Mouse (Mus musculus) neural tube, embryonic 13.5 days (tissue): ENCODE measurements around the gene Apc2. TPM values are rescaled to one million over a fixed set of nuclear protein-coding genes. Genes with fewer than 3 reads are reported as not detected.
A peak's percentile ranks its signal among the peaks of the same experiment; 100 is the strongest.

Source experiments
- ATAC-seq: fragments of 200-750 bp; cut with Nextera tagmentation; 2 replicates; pipeline ENCODE4 v1.8.0; 2017; ENCODE audit warnings: low read depth, mild to moderate bottlenecking, moderate TSS enrichment, moderate library complexity
- H3K27ac ChIP-seq: fragments of 300-500 bp; sonication (generic); replicated peaks from 2 replicates; pipeline ENCODE4 v1.5.1; 2015; ENCODE audit warnings: moderate library complexity, mild to moderate bottlenecking, inconsistent platforms
- H3K27me3 ChIP-seq: fragments of 300-500 bp; sonication (generic); 2 replicates; pipeline ENCODE4 v1.6.1; 2015; ENCODE audit warnings: mild to moderate bottlenecking, inconsistent platforms
- H3K36me3 ChIP-seq: fragments of 300-500 bp; sonication (generic); 2 replicates; pipeline ENCODE4 v1.6.1; 2015; ENCODE audit warnings: mild to moderate bottlenecking, inconsistent platforms
- H3K4me1 ChIP-seq: fragments of 300-500 bp; sonication (generic); replicated peaks from 2 replicates; pipeline ENCODE4 v1.6.1; 2015; ENCODE audit warnings: inconsistent platforms
- H3K4me2 ChIP-seq: fragments of 300-500 bp; sonication (generic); 2 replicates; pipeline ENCODE4 v1.6.1; 2015; ENCODE audit warnings: inconsistent platforms, mild to moderate bottlenecking, moderate library complexity
- H3K4me3 ChIP-seq: fragments of 300-500 bp; sonication (generic); 2 replicates; pipeline ENCODE4 v1.5.1; 2015; ENCODE audit warnings: mild to moderate bottlenecking, inconsistent platforms
- H3K9ac ChIP-seq: fragments of 300-500 bp; sonication (generic); 2 replicates; pipeline ENCODE4 v1.6.1; 2015; ENCODE audit warnings: moderate library complexity, mild to moderate bottlenecking, inconsistent platforms
- H3K9me3 ChIP-seq: fragments of 300-500 bp; sonication (generic); 2 replicates; pipeline ENCODE4 v1.6.1; 2016; ENCODE audit warnings: inconsistent platforms
- WGBS: fragments of 180-500 bp; shearing (Covaris S2); methylation state at CpG from one replicate; pipeline ENCODE4 v1.1.7; 2015; 5-methylcytosine and 5-hydroxymethylcytosine counted together
- polyA plus RNA-seq: library from polyadenylated mRNA; unstranded; fragments of >200 nt; fragmentation: Nextera tagmentation; extraction: Ambion mirVana; gene quantifications from 2 replicates; pipeline ENCODE4 v1.2.1, GENCODE M21; 2015

Apc2 gene
- polyA plus RNA-seq, 1 experiment from 2014 or later, result 156 TPM

- Histone ChIP-seq H3K4me3 (no peak overlapping the region), H3K27me3 (no peaks in the 10 kb centered on the region), H3K36me3 (peaks cover 65% of the 10 kb centered on the region), H3K9me3 (no peaks in the 10 kb centered on the region), H3K4me2 (no peak overlapping the region), H3K4me1 (peaks cover 36% of the 10 kb centered on the region), H3K9ac (peak overlapping the region; percentile 3; the same call in 1 of the 2 replicates), H3K27ac (no peak overlapping the region)
- no peak for ATAC-seq
- WGBS, result 92% methylated on average over 5 of the region's 5 CpGs
Observed at GRCm38 (mm10) chr10:80255881-80256535, 39.8 kb upstream of the Apc2 start.

GRCm38 (mm10) chr10:80257936-80258335 is 37.8 kb upstream of the Apc2 start:
- H3K9me3 ChIP-seq, result no peaks in the 10 kb centered on the region
- H3K4me2 ChIP-seq, result no peak overlapping the region
- no peak overlapping the region for H3K4me3 ChIP-seq
- H3K27me3 ChIP-seq, result no peaks in the 10 kb centered on the region
- WGBS, result 89% methylated on average over 2 of the region's 2 CpGs
- peaks cover 46% of the 10 kb centered on the region for H3K4me1 ChIP-seq
- H3K9ac ChIP-seq, result no peak overlapping the region
- no peak for ATAC-seq
- H3K36me3 ChIP-seq, result peaks cover 62% of the 10 kb centered on the region
- H3K27ac ChIP-seq, result no peak overlapping the region

GRCm38 (mm10) chr10:80258752-80259462 is 36.9 kb upstream of the Apc2 start:
- H3K4me3 ChIP-seq, result no peak overlapping the region
- no peak for ATAC-seq
- peaks cover 52% of the 10 kb centered on the region for H3K36me3 ChIP-seq
- peak overlapping the region; percentile 71; the same call in 1 of the 2 replicates for H3K9ac ChIP-seq
- H3K9me3 ChIP-seq, result no peaks in the 10 kb centered on the region
- H3K27me3 ChIP-seq, result no peaks in the 10 kb centered on the region
- peak overlapping the region; percentile 82 for H3K4me2 ChIP-seq
- peaks cover 46% of the 10 kb centered on the region for H3K4me1 ChIP-seq
- 94% methylated on average over 14 of the region's 14 CpGs for WGBS
- no peak overlapping the region for H3K27ac ChIP-seq

- no peak for ATAC-seq
- peak overlapping the region; percentile 71 for H3K9ac ChIP-seq
- 75% methylated on average over 6 of the region's 6 CpGs for WGBS
- peaks cover 47% of the 10 kb centered on the region for H3K36me3 ChIP-seq
- H3K4me3 ChIP-seq, result peak overlapping the region; percentile 48
- H3K9me3 ChIP-seq, result no peaks in the 10 kb centered on the region
- H3K27me3 ChIP-seq, result no peaks in the 10 kb centered on the region
- peaks cover 50% of the 10 kb centered on the region for H3K4me1 ChIP-seq
- H3K4me2 ChIP-seq, result peak overlapping the region; percentile 82
- peak overlapping the region; percentile 91 for H3K27ac ChIP-seq
Observed at GRCm38 (mm10) chr10:80259463-80259805, 36.3 kb upstream of the Apc2 start.

- H3K27ac ChIP-seq, result peak overlapping the region; percentile 91
- no peaks in the 10 kb centered on the region for H3K27me3 ChIP-seq
- peak overlapping the region; percentile 48 for H3K4me3 ChIP-seq
- 5% methylated on average over 19 of the region's 19 CpGs for WGBS
- peak overlapping the region; percentile 82 for H3K4me2 ChIP-seq
- peak overlapping the region; percentile 71 for H3K9ac ChIP-seq
- peaks cover 50% of the 10 kb centered on the region for H3K4me1 ChIP-seq
- no peak for ATAC-seq
- H3K36me3 ChIP-seq, result peaks cover 41% of the 10 kb centered on the region
- no peaks in the 10 kb centered on the region for H3K9me3 ChIP-seq
Observed at GRCm38 (mm10) chr10:80259861-80260641, 35.7 kb upstream of the Apc2 start.

- WGBS, result under 1% methylated on average over 49 of the region's 49 CpGs
- Histone ChIP-seq H3K4me1 (peaks cover 55% of the 10 kb centered on the region), H3K4me2 (peak within 1 kb of the TSS; percentile 82), H3K36me3 (peaks cover 32% of the 10 kb centered on the region), H3K4me3 (peak within 1 kb of the TSS; percentile 48), H3K27me3 (no peaks in the 10 kb centered on the region), H3K27ac (peak within 1 kb of the TSS; percentile 91), H3K9ac (peak within 1 kb of the TSS; percentile 71), H3K9me3 (no peaks in the 10 kb centered on the region)
- ATAC-seq, result peak; percentile 81
Observed at GRCm38 (mm10) chr10:80260642-80261584, 34.9 kb upstream of the Apc2 start, which contains the start of the genes Gamt and Dazap1. Gene Gamt, minus strand, starts transcription at chr10:80261012. Gene Dazap1, plus strand, starts transcription at chr10:80261486.

GRCm38 (mm10) chr10:80261585-80261968 is 34.2 kb upstream of the Apc2 start:
- H3K27me3 ChIP-seq, result no peaks in the 10 kb centered on the region
- ATAC-seq, result peak; percentile 30; the same call in 1 of the 2 replicates
- peaks cover 55% of the 10 kb centered on the region for H3K4me1 ChIP-seq
- H3K27ac ChIP-seq, result peak overlapping the region; percentile 91
- peak overlapping the region; percentile 82 for H3K4me2 ChIP-seq
- peak overlapping the region; percentile 71 for H3K9ac ChIP-seq
- WGBS, result 1% methylated on average over 14 of the region's 14 CpGs
- H3K4me3 ChIP-seq, result peak overlapping the region; percentile 48
- peaks cover 26% of the 10 kb centered on the region for H3K36me3 ChIP-seq
- H3K9me3 ChIP-seq, result no peaks in the 10 kb centered on the region

- peaks cover 20% of the 10 kb centered on the region for H3K36me3 ChIP-seq
- WGBS, result 78% methylated on average over 12 of the region's 12 CpGs
- no peak for ATAC-seq
- H3K27ac ChIP-seq, result peak overlapping the region; percentile 91
- H3K4me2 ChIP-seq, result peak overlapping the region; percentile 82
- no peaks in the 10 kb centered on the region for H3K27me3 ChIP-seq
- H3K9ac ChIP-seq, result peak overlapping the region; percentile 3; the same call in 1 of the 2 replicates
- peaks cover 61% of the 10 kb centered on the region for H3K4me1 ChIP-seq
- H3K9me3 ChIP-seq, result no peaks in the 10 kb centered on the region
- no peak overlapping the region for H3K4me3 ChIP-seq
Observed at GRCm38 (mm10) chr10:80262169-80262568, 33.6 kb upstream of the Apc2 start.

GRCm38 (mm10) chr10:80262776-80263365 is 32.9 kb upstream of the Apc2 start:
- peaks cover 22% of the 10 kb centered on the region for H3K36me3 ChIP-seq
- H3K27me3 ChIP-seq, result no peaks in the 10 kb centered on the region
- no peaks in the 10 kb centered on the region for H3K9me3 ChIP-seq
- WGBS, result 91% methylated on average over 10 of the region's 10 CpGs
- no peak overlapping the region for H3K4me3 ChIP-seq
- no peak overlapping the region for H3K27ac ChIP-seq
- H3K4me1 ChIP-seq, result peaks cover 68% of the 10 kb centered on the region
- no peak overlapping the region for H3K9ac ChIP-seq
- H3K4me2 ChIP-seq, result no peak overlapping the region
- ATAC-seq, result no peak

GRCm38 (mm10) chr10:80264341-80265148 is 31.2 kb upstream of the Apc2 start:
- 2% methylated on average over 80 of the region's 81 CpGs for WGBS
- peak overlapping the region; percentile 88 for H3K4me2 ChIP-seq
- H3K9ac ChIP-seq, result peak overlapping the region; percentile 98
- H3K27me3 ChIP-seq, result no peaks in the 10 kb centered on the region
- no peaks in the 10 kb centered on the region for H3K9me3 ChIP-seq
- peak overlapping the region; percentile 84 for H3K27ac ChIP-seq
- H3K36me3 ChIP-seq, result peaks cover 19% of the 10 kb centered on the region; the same call in 1 of the 2 replicates
- H3K4me3 ChIP-seq, result peak overlapping the region; percentile 90
- peak; percentile 68 for ATAC-seq
- H3K4me1 ChIP-seq, result peaks cover 73% of the 10 kb centered on the region
